Mouse (Mus musculus): ENCODE measurements around the gene Dgcr6.
"Not testable (repeated sequence)": the region's sequence is repeated elsewhere in the genome, so short reads cannot be mapped to it uniquely, and the experiment has no call there.

Gene Dgcr6

DNA sequence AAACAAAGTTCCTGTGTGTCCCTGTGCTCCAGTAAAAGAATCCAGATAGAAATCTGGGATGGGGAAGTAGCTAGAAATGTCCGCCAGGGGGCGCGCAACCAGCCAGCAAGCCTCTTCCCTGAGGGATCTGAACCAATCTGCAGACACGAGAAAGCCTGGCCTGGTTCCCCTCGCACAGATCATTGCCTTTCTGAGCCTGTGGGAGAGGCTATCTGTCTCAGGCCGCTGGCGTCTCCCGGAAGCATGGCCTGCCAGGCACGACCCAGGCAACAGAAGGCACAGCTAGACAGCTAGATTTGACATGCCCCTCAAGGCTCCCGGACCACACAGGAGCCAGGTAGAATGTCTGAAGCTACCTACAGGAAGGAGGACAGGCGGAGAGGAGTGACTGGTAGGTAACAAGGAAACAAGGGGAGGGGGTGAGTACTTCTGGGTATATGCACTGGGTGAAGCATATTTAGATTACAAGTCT is at the start of gene Dgcr6:
Gene Dgcr6 (plus strand): TSS at position 130 of the 472 bp plus-strand sequence.
- DNase-seq = peak; percentile 94 to 97

DNA sequence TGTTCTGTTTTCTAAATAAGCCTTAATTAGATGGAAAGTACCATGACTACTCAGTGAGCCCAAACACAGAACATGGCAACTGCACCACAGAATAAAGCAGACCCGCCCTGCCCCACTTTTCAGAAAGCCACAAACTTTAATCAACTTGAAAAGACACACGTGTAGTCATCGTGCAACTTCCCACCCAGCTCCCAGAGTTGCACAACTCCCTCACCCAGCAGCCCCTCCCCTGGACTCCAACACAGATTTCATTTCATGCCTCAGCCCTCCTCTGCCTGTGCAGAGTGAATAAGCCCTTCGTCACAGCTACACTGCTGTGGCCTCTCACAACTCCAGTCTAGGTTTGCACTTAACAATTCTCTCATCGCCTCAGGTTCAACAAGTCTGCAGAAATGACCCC is 48.1 kb upstream of the Dgcr6 start:
- DNase-seq = no peak

DNA sequence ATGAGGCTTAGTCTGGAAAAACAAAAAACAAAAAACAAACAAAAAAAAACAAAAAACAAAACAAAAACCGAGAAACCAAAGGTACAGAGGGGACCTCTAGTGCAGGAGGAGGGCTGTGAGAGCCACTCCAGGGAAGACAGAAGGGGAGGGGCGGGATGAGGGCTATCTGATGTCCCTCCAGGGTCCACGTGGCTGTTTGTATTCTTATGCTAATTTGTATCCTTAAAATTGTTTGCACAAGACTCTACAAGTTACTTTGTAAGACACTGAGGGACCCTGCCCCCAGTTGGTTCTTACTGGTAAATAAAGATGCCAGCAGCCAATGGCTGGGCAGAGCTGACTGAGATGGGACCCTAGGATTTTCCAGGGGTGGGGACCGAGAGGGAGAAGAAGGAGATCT is 45.6 kb upstream of the Dgcr6 start:
- no peak for DNase-seq

DNA sequence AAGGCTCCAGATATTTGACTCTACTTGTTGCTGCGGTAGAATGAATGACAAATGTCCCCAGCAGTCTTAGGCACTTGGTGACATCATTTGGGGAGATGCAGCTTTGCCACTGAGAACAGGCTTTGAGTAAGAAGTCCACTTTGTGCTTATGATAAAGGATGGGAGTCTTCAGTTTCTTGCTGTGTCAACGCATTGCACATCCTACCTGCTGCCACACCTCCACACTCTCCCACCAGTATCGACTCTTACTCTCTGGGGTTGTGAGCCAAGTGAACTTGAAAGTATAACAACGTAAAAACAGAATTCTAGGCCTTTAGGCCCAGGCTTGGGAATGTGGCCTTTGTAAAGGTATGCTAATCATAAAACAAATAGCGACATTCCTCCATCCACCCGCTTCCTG is 41.6 kb upstream of the Dgcr6 start:
- no peak for DNase-seq

DNA sequence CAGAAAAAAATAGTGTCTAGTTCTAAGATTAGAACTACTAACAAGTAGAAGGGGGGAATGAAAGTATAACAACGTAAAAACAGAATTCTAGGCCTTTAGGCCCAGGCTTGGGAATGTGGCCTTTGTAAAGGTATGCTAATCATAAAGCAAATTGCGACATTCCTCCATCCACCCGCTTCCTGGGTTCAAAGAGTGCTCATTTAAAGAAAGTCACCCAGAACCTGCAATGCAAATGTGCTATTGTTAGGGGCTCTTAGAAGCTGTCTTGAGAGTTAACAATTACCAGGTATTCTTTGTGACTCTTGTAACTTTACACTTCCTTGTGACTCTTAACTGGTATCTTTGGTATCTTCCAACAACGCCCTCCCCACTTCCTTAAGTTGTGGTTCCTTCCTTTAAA is 36.2 kb upstream of the Dgcr6 start:
- not testable (repeated sequence) for DNase-seq

DNA sequence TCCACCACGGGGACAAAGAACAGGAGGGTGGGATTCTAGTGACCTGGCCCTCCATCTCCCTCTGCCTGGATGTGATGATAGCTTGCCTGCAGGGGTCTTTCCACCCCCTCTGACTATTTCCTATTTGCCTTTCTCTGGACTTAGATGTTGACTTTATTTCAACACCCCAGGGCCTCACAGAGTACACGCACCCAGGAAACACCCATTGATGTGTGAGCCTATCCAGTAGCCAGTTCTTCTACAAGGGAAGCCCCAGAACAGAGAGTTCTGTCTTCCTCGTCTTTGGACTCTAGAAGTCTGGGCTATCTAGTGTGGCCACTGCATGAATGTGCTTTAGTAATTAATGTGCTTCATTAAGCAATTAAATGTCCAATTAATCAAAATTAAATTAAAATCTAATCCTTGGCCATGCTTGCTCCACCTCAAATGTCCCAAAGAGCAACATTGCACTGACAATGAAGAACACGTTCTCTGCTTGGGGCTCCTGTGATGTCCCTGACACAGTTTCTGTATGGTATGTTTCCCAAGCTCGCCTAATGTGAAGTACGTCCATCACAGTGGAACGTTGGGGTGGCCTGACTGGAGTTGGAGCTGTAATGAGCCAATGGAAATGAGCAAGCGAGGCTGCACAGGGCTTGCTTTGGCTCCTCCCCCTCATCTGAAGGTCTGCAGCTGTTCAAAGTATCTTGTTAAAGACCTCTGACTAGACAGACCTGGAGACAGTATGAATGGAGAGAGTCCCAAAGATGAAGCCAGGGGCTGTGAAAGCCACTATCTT is 29.7 kb upstream of the Dgcr6 start:
- no peak for DNase-seq

DNA sequence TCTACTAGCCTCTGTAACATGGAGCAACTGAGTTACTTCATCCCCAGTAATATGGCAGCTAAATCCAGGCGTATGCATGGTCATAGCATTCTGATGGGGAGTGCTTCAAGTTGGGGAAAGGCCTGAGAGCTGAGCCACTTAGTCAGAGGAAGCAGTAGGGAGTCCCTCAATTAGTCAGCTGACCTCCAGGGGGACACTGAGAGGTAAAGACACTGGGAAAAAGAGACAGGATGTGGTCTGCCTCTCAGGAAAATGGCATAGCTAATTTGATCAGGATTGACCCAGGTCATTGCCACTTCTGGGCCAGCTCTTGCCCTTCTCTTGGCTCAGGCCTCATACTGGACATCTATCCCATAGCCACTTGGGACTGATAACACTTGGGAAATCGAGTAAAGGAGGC is 25.3 kb upstream of the Dgcr6 start:
- DNase-seq = no peak

DNA sequence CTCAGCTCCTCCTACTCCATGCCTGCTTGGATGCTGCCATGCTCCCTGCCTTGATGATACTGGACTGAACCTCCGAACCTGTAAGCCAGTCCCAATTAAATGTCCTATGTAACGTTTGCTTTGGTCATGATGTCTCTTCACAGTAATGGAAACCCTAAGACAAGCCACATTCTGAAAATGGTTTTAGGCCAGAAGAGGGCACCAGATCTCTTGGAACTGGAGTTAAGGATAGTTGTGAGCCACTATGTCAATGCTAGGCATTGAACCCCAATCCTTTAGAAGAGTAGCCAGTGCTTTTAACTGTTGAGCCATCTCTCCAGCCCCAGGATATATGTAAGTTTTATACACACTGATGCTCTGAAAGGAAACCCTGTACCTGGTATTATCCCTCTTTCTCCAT is 20.9 kb upstream of the Dgcr6 start:
- peak; percentile 57 to 60 for DNase-seq

DNA sequence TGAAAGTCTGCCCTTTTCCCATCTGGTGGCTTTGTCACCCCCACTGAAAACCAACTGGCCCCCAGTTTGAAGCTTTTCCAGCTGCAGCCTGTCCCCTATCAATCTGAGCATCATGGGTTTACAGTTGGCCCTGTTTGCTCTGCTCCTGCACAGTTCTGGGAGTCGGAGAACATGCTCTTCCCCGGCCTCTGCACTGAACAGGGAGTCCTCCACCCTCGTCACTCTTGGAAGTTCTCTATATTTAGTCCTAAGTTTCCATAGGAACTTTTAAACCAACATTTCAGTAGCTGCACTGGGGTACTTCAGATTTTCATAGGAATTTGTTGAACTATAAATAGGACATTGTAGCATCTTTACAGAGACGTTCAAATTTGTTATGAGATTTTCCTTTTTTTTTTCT is 19.4 kb upstream of the Dgcr6 start:
- no peak for DNase-seq

DNA sequence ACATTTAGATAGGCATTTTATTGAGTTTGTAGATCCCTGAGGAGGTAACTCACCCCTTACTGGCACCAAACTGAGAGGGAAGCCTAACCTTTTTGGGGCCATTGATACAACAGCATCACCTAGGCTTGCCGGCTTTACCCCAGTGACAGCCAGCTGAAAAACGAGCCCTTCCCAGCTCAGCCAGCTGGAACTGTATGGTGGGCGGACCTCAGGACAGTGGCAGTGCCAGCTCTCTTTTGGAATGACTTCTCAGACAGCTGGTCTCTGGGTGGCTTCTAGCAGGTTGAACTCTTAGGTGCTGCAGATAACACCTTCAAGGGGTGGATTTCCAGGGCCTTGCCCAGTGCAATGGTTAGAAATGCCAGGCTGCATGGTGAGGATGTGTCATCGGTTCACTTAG is 18.4 kb upstream of the Dgcr6 start:
- DNase-seq = no peak

DNA sequence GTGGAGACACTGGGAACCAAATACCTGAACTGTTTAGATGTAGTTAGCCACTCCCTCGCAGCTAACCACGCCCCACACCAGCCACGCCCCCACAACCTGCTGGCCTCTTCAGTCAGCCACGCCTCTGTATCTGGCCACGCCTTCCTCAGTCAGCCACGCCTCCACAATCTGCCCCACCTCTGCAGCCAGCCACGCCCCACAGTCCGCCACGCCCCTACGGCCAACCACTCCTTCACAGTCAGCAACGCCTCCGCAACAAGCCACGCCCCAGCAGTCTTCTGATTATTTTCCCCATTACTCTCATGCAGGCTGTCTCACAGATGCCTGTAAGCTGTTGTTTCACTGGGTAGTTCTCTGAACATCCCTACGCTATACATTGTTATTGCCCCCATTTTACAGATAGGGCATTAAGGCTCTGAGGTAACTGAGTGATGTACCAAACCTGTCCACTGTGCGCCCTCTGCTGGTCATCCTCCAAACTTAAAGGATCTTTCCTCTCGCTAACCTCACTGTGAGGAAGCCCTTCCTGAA is 16.2 kb upstream of the Dgcr6 start:
- DNase-seq = peak; percentile 59 to 82

DNA sequence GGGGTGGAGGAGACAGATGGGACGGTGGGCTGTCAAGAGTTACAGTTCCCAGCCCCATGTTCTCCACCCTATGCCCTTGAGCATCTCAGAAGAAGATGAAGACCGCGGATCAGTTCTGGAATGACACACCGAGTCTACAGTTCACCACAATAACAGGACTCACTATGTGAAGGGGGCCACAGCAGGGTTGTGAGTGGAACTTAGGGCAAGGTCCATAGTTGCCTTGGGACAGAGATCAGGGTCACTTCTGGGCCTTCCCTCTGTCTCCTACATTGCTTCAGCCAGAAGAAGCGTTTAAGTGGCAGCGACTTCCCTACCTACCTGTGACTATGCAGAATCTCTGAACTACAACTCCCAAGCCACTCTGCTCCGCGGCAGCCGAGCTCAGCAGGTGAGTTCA is 15.6 kb upstream of the Dgcr6 start:
- DNase-seq = no peak

DNA sequence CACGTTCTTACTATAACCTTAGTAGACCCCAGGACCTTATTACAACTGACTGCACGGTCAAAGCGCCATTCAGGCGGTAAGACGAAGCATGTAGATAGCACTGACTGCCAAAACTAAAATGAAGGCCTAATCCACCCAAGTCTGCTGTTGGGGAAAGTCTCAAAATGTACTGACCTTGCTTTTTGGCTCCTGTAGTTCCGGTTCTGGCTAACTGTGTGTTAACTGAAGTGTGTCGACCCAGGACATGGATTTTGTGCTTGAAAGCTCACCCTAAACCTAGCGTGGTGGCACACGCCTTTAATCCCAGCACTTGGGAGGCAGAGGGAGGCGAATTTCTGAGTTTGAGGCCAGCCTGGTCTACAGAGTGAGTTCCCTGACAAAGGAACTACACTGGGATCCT is 7.7 kb upstream of the Dgcr6 start:
- DNase-seq = no peak

DNA sequence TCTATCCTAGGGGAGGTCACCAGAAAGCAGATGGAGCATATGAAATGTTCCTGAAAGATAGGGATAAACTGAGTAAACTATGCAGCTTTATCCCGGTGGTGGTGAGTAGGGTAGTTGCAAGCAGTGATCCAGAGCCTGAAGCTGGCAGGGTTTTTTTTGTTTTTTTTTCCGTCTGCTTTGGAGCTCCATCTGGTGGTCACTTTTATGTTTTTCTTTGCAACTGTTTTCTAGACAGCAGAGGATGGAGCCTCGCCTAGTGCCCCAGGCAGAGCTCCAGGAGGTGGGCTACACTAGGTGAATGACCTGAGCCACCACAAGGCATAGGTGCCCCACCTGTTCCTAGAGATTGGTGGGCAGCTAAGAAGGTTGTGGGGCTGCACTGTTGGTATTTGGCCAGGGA is 5.0 kb upstream of the Dgcr6 start:
- DNase-seq = peak; percentile 75 to 80

DNA sequence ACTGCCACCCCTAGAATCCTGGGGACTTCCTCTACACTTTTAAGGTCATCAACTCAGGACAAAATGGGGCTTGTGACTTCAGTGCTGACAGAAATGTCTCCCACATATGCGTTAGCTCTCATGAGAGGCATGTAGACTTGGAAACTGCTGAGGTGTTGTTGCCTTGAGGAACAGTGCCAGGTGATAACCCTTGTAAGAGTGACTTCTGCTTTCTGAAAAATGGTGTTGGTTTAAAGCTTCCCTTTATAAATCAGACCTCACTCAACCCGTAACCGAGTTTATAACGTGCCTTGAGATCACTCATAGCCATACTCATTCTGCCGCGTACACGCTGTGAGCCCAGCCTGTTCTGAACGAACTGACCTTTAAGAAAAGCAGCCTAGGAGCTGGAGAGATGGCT is 4.6 kb upstream of the Dgcr6 start:
- DNase-seq = no peak

DNA sequence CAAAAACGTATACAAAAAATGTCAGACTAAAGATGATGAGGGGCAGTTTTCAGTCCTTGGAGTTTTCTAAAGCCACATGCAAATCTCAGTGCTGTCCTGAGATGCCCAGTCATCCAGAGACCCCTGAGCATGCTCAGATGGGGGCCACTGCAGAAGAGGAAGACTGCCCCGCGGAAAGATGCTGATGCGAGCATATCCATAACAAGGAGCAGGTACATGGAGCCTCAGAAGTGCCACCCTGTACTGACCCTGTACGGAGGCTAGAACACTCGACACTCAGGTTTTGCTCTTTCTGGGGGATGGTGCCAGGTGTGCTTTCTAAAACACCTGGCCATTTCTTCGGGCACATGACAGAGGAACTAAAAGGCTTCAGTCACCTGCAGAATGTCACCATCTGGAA is 338 bp upstream of the Dgcr6 start:
- DNase-seq = no peak

DNA sequence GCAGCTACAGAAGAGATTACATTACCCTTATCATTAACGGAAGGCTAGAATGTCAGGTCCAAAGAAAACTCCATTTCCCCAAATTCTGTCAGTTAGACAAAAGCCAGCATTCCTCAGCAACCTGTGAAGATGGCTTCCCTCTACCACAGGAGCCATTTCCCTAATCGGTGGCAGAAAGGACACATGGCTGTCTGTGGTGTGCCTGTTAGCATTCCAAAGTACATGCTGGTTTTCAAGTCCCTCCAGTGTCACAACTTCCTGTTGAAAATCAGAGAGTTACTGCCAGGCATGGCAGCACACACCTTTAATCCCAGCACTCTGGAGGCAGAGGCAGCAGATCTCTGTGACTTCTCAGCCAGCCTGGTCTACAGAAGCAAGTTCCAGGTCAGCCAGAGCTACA is 3.6 kb downstream of the Dgcr6 start:
- no peak for DNase-seq

DNA sequence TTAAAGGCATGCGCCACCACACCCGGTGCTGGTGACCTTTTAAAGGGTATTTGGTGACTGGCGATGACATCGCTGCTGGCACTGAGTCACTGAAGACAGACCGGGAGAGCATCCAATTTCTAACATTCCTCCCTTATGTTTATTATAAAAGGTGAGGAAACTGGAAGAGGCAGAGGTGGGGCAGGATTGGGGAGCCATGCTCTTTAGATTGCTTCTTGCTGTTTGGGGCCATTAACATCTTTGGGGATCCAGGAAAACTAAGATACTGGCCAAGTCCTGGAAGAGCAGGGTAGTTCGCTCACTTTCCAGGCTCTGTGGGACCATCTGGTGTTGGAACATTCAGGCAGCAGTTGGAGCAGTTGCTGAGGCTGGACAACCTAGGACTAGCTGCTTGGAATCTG is 5.7 kb downstream of the Dgcr6 start:
- peak; percentile 71 to 73 for DNase-seq

DNA sequence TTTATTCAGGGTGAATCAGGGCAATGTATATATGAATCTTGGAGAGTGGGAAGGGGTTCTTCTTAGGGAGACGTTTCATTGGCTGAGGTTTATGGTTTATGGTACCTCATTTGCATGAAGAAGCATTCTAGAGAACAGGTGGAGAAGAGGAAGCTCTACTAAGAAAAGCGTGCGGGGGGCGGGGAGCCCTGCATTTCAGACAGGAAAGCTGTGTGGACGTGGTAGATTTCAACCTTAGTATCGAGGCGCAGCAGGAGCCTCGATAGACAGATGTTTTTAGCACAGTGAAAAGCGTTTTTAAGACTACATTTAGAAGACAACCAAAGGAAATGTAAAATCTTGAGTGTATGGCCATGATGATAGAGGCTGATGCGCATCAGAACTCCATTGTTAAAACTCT is 6.6 kb downstream of the Dgcr6 start:
- DNase-seq = peak in 1 of 2 experiments; percentile 32

DNA sequence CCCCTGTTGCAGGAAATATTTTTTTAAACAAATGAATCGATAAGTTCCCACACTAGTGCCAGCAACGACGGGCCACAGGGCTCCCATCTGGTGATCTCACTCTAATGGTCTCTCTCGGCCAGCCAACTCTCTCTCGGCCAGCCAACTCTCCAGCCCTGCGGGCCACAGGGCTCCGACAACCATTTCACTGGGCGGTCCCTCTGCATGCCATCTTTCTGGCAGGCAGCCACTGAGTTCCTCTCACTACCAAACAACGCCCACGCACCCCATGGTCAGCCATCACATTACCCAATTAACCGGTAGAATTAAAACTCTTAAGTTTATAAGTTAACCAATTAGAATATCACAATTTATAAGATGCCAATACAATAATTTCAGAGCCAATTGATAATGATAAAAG is 8.5 kb downstream of the Dgcr6 start:
- peak; percentile 59 to 67 for DNase-seq

DNA sequence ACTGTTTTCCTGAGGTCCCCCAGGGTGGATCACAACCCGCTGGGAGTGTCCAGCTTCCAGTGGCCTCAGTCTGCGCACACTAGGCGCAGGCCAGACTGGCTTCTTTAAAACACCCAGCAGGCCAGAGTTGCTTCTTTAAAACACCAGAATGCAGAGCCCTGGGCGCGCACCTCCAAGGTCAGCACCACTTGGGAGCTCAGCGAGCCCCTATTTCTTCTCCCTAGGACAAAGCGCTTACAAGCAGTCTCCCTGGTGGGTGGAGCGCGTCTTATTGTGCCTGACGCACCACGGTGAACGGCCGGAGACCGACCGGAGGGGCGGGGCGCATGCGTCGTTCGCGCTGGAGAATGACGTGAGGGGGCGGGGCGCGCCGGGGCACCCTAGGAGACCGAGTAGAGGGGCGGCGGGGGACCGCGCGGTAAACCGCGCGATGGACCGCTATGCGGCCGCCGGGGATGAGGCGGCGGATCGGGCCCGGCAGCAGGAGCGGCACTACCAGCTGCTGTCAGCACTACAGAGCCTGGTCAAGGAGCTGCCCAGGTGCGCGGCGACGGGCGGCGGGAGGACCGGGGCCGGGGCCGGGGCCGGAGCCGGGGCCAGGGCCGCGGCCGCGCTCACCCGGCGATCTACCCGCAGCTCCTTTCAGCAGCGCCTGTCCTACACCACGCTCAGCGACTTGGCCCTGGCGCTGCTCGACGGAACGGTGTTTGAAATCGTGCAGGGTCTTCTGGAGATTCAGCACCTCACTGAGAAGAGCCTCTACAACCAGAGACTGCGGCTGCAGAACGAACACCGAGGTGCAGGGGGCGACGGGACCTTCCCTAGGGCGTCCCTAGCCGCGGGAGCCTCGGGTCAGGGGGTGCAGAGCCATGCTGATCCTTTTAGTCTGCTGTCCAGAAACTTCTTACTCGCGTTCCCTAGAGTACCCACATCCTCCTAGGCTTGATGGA is 13.7 kb downstream of the Dgcr6 start:
- peak; percentile 96 to 98 for DNase-seq

DNA sequence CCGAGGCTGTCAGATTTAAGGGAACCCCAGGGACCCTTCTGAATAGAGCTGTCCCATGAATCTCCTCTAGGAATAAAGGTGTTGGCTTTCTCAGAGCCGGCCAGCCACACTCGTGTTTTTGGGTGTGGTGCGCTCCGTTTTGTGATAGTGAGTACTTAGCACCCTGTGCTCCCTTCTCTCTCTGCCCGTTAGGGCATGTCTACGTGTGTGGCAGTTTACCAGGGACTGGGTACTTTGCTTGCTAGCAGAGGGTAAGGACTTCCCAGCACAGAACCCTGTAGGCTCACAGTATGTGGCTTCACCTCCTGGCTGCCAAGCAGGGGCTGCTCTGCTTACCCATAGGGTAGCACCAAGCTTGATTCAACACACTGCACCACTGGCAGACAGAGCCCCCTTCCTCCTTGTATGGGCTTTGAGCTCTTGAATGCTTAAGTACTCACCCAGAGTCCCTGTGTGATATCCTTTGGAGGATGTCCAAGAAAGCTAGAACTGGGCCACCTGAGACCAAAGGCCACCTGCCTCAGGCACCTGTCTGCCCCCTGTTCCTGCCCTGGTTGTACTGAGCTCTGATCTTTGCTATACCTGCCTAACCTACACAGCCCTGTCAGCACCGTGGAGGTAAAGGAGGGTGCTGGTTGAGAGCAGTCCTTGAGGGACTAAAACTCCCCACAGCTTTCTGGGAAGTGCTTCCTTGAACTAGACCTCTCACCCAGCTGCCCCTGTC is 16.2 kb downstream of the Dgcr6 start:
- no peak for DNase-seq

DNA sequence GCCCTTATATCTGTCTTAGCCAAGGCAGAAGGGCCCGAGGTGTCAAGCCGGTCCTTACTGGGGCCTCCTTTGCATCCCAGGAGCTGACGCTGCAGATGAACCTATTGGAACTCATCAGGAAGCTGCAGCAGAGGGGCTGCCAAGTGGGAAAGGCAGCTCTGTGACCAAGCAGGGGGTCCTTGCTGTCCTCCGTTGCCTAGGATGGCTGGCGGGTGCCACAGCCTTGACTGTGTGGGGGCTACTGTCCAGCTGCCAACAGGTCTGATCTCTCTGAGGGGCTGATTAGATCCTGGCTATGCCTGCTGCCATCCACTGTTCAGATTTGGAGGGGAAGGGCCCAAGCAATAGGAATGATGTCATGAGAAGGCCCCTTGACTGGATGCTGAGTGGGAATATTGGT is 18.1 kb downstream of the Dgcr6 start:
- no peak for DNase-seq
